Mouse (Mus musculus) kidney, postnatal 0 days (tissue): ENCODE data around the gene Setd3. TPM values are rescaled to one million over a fixed set of nuclear protein-coding genes. Genes with fewer than 3 reads are reported as not detected.

Experiments
- ATAC-seq: fragments of 200-750 bp; cut with Nextera tagmentation; replicated peaks from 2 replicates; pipeline ENCODE4 v1.8.0; 2017; ENCODE audit warnings: low read depth, moderate number of reproducible peaks, moderate TSS enrichment, moderate library complexity; ENCODE audit not compliant: low FRiP score
- DNase-seq: peaks from one replicate; pipeline ENCODE4 v3.0.0-alpha.2; 2016; ENCODE audit warnings: low spot score
- H3K27ac ChIP-seq: fragments of 300-500 bp; sonication (generic); 2 replicates; pipeline ENCODE4 v1.5.1; 2014; ENCODE audit warnings: mild to moderate bottlenecking
- H3K27me3 ChIP-seq: fragments of 300-500 bp; sonication (generic); 2 replicates; pipeline ENCODE4 v1.6.1; 2014; ENCODE audit warnings: low read length, mixed read lengths; ENCODE audit not compliant: insufficient read depth
- H3K36me3 ChIP-seq: fragments of 300-500 bp; sonication (generic); 2 replicates; pipeline ENCODE4 v1.6.1; 2014; ENCODE audit warnings: low read length, mixed read lengths; ENCODE audit not compliant: insufficient read depth
- H3K4me1 ChIP-seq: fragments of 300-500 bp; sonication (generic); replicated peaks from 2 replicates; pipeline ENCODE4 v1.6.1; 2014; ENCODE audit warnings: antibody characterized with exemption, low read length, mixed read lengths; ENCODE audit not compliant: insufficient read depth
- H3K4me2 ChIP-seq: fragments of 300-500 bp; sonication (generic); 2 replicates; pipeline ENCODE4 v1.6.1; 2014; ENCODE audit warnings: mild to moderate bottlenecking, low read length, moderate library complexity, mixed read lengths
- H3K4me3 ChIP-seq: fragments of 300-500 bp; sonication (generic); replicated peaks from 2 replicates; pipeline ENCODE4 v1.5.1; 2014; ENCODE audit warnings: low read depth, low read length
- H3K9ac ChIP-seq: fragments of 300-500 bp; sonication (generic); 2 replicates; pipeline ENCODE4 v1.6.1; 2014; ENCODE audit warnings: low read depth, low read length
- H3K9me3 ChIP-seq: fragments of 300-500 bp; sonication (generic); replicated peaks from 2 replicates; pipeline ENCODE4 v1.6.1; 2016; ENCODE audit warnings: low read length, inconsistent platforms, mixed read lengths
- CTCF ChIP-seq: IDR thresholded peaks from 2 replicates; pipeline ENCODE4 v1.5.1; 2016; ENCODE audit warnings: antibody characterized with exemption, low read depth, mild to moderate bottlenecking, moderate library complexity
- WGBS: fragments of 180-500 bp; shearing (Covaris S2); extraction: QIAGEN DNeasy Blood & Tissue Kit; methylation state at CpG from one replicate; pipeline ENCODE4 v1.1.7; 2014; 5-methylcytosine and 5-hydroxymethylcytosine counted together
- polyA plus RNA-seq: library from polyadenylated mRNA; unstranded; fragments of >200 nt; fragmentation: Nextera tagmentation; extraction: Ambion mirVana; gene quantifications from 2 replicates; pipeline ENCODE4 v1.2.1, GENCODE M21; 2015

The Setd3 gene
- polyA plus RNA-seq, 1 experiment from 2014 or later, result 74.3 TPM

DNA sequence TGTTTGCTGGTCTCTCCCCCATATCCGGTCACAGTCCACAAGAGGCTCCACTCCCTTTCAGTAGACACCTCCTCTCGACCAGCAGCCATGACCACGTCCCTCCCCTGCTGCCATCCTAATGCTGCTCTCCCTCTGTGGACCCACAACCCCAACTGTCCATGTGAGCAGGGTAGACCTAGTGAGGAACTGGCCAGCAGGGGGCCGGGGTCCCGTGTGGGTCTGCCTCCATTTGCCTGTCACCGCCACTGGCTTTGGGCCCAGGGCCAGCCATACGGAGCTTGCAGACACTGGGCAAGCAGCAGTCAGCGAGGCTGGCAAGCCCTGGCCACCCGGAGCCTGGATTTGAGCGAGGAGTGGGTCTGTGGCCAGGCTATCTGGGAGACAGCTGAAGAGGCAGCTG lies 42.1 kb upstream of the Setd3 start:
- ATAC-seq (peak; percentile 50; the same call in 1 of the 2 replicates), DNase-seq (peak; percentile 64)
- peak; percentile 60 for TF ChIP-seq CTCF
- Histone ChIP-seq H3K4me2 (no peak overlapping the region), H3K9ac (no peak overlapping the region), H3K4me3 (no peak overlapping the region), H3K4me1 (peaks cover 27% of the 10 kb centered on the region; the same call in 1 of the 2 replicates), H3K9me3 (no peaks in the 10 kb centered on the region), H3K36me3 (no peaks in the 10 kb centered on the region), H3K27ac (no peak overlapping the region), H3K27me3 (no peaks in the 10 kb centered on the region)
- 45% methylated on average over 10 of the region's 10 CpGs for WGBS

DNA sequence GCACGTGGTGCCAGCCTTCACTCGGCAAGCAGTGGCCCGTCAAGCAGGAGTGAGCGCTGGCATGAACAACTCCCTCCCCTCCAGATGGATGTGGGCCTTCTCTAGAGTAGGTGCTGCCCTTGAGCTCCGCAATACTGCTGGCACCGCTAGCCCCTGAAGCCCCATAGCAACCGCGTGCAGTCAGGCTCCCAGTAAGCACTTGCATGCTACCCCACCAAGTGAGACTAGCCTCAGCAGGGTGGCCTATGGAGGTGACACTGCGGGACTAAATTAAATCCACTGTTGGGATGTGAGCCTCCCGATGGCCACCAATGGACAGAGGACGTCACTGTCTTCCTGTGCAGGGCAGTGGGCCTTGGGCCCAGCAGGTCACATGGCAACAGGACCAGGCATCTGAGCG lies 41.5 kb upstream of the Setd3 start:
- ATAC-seq (peak; percentile 16; the same call in 1 of the 2 replicates), DNase-seq (peak; percentile 36)
- no peak overlapping the region for H3K4me3 ChIP-seq
- H3K27ac ChIP-seq, result no peak overlapping the region
- no peaks in the 10 kb centered on the region for H3K9me3 ChIP-seq
- WGBS, result 67% methylated on average over 12 of the region's 12 CpGs
- peaks cover 22% of the 10 kb centered on the region; the same call in 1 of the 2 replicates for H3K4me1 ChIP-seq
- no peak for TF ChIP-seq CTCF
- H3K36me3 ChIP-seq, result no peaks in the 10 kb centered on the region
- H3K9ac ChIP-seq, result no peak overlapping the region
- no peak overlapping the region for H3K4me2 ChIP-seq
- no peaks in the 10 kb centered on the region for H3K27me3 ChIP-seq

DNA sequence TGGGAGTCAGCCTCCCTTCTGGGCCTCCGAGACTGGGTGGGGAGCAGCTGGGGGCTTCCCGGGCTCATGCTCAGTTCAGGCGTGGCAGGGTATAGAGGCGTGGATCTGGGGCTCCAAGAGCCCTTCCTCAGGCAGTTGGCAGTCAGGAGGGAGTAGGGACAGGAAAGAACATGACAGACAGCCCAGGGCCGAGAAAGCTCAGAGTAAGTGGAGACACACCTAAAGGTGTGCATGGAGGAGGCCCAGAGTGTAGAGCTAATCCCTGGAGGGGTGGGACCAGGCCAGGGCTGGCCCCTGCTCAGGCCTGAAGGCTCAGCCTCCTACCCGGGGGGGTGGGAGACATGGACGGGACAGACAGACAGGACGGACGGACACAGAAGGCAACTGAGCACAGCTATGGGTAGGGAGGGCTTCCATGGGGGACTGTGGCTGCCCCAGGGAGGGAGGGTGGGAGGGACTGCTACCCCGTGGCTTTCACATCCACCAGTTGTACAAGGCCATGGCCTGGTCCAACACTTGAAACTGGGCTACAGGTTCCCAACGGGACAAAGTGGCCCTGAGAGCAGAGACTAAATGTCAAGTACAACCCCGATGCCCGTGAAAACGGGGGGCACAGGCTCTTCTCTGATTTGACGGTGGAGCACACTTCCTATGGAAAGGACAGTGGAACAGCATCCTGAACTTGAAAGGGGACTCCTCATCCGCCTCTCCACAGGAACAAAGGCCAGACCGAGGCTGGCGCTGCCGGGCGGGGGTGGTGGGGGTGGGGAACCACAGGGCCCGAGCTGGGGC lies 40.9 kb upstream of the Setd3 start:
- 64% methylated on average over 20 of the region's 21 CpGs for WGBS
- DNase-seq, result no peak
- peaks cover 22% of the 10 kb centered on the region; the same call in 1 of the 2 replicates for H3K4me1 ChIP-seq

DNA sequence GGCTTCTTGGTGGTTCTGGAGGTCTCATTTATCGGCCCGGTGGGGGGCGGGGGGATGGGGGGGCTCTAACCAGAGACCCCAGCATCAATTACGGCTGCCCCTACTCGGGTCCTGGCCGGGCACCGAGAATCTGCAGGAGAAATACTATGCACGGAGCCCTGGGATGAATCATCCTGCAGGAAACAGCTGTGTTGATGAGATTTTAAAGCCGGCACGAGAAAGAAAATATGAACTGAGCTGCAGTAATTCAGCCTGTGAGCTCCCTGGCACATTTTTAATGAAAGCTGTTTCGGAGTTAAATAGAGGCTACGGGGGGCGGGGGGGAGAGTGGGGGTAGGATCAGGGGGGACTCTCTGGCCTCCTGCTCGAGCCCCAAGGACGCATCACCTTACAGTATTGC lies 40.0 kb upstream of the Setd3 start:
- H3K4me3 ChIP-seq, result no peak overlapping the region
- peaks cover 17% of the 10 kb centered on the region; the same call in 1 of the 2 replicates for H3K4me1 ChIP-seq
- ATAC-seq (no peak), DNase-seq (peak; percentile 53)
- TF ChIP-seq CTCF, result no peak
- H3K27ac ChIP-seq, result no peak overlapping the region
- H3K9me3 ChIP-seq, result no peaks in the 10 kb centered on the region
- H3K9ac ChIP-seq, result no peak overlapping the region
- H3K27me3 ChIP-seq, result no peaks in the 10 kb centered on the region
- WGBS, result 50% methylated on average over 15 of the region's 15 CpGs
- no peak overlapping the region for H3K4me2 ChIP-seq
- no peaks in the 10 kb centered on the region for H3K36me3 ChIP-seq

More for the DNA sequence above, 40.9 kb upstream of the Setd3 start:
- H3K9ac ChIP-seq, result no peak overlapping the region
- H3K4me2 ChIP-seq, result no peak overlapping the region
- no peaks in the 10 kb centered on the region for H3K9me3 ChIP-seq
- TF ChIP-seq CTCF, result no peak
- H3K36me3 ChIP-seq, result no peaks in the 10 kb centered on the region
- H3K27ac ChIP-seq, result no peak overlapping the region
- H3K27me3 ChIP-seq, result no peaks in the 10 kb centered on the region
- no peak overlapping the region for H3K4me3 ChIP-seq
- ATAC-seq, result no peak

DNA sequence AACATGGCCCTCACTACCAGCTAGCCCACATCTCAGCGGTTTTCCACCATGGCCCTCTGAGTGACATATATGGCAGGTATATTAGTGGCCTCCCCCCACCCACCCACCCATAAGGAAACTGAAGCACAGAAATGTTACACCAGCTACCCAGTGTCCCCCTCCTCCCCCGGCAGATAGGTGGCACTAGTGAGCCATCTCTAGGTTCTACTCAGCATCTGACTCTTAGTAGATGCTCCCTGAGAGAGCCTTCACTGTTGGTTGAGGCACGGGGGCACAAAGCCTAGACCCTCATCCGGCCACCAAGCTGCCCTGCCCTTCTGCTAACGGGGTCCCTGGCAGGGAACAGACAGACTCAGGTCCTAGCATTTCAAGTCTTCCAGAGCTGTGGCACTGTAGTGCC lies 38.5 kb upstream of the Setd3 start:
- Histone ChIP-seq H3K4me1 (peaks cover 33% of the 10 kb centered on the region; the same call in 1 of the 2 replicates), H3K36me3 (no peaks in the 10 kb centered on the region), H3K9ac (no peak overlapping the region), H3K4me3 (no peak overlapping the region), H3K4me2 (no peak overlapping the region), H3K27me3 (no peaks in the 10 kb centered on the region), H3K27ac (no peak overlapping the region), H3K9me3 (no peaks in the 10 kb centered on the region)
- peak; percentile 74 for TF ChIP-seq CTCF
- DNase-seq (peak; percentile 59), ATAC-seq (no peak)
- WGBS, result 62% methylated on average over 5 of the region's 5 CpGs

DNA sequence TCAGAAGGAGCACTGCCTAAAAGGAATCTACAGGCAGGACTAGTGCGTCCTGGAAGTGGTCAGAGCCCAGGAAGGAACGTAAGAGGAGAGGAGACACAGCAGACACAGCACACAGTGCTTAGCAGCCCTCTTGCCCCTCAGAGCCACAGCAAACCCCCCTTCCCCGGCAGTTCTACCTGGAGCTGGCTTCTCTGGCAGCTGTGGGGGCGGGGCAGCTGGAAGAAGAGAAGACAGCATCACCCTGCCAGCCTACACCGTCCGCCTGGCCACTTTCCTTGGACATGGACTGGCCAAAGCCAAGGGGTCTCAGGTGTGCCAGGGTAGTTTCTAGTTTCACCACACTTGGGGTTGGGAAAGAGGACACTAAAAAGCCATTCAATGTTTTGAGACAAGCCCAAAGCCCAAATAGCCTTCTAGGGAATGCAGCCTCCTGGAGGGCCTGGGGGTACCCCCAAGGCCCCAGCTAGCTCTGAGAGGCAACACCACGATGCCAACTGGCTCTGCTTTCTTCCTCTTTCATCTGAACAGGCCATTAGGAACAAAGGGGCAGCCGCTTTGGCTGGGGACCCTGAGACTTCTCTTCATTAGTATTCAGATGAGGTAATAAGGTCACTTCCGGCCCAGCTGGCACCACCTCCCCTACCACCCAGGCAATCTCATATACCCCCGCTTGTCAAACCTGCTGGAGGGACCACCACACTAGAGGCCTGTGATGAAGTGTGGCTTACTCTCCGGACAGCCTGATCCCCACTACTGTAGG lies 37.7 kb upstream of the Setd3 start:
- no peak for DNase-seq
- TF ChIP-seq CTCF, result no peak
- H3K27ac ChIP-seq, result no peak overlapping the region
- no peak overlapping the region for H3K9ac ChIP-seq
- WGBS, result 72% methylated on average over 11 of the region's 11 CpGs
- H3K4me1 ChIP-seq, result peaks cover 41% of the 10 kb centered on the region; the same call in 1 of the 2 replicates
- H3K27me3 ChIP-seq, result no peaks in the 10 kb centered on the region
- no peak overlapping the region for H3K4me3 ChIP-seq
- ATAC-seq, result no peak
- no peaks in the 10 kb centered on the region for H3K9me3 ChIP-seq
- no peak overlapping the region for H3K4me2 ChIP-seq
- H3K36me3 ChIP-seq, result no peaks in the 10 kb centered on the region
